Mouse (Mus musculus): ENCODE results near the gene Amd2.

DNA sequence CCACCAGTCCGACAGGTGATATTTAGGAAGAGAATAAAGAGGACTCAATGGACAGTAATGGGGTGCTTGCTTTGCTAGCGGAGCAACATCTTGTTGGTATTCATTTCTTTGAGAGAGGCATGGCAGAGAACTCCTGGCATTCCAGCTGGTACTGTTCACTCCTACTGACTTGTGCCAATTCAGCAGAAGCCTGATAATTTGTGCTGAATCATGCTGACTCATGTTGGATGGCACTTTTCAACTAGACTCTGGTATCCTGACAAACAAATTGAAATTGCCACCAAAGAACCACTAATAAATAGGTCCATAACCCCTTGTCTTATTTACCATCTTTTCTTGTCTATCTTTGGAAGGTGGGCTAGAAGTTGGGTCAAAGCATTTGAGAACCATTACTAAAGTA lies 25.9 kb upstream of the Amd2 start:
- TF ChIP-seq CTCF (IDR thresholded peaks at IDR 0.05; ENCODE audit: low read depth): no peak
- TF ChIP-seq EP300 (IDR thresholded peaks at IDR 0.05; ENCODE audit: low read depth): no peak

Measured in liver, postnatal 0 days (tissue).